Mouse (Mus musculus) urinary bladder, adult 2 months (tissue): ENCODE data around the gene Pim1. TPM values are rescaled to one million over a fixed set of nuclear protein-coding genes. Genes with fewer than 3 reads are reported as not detected.

Experiments used
- DNase-seq: peaks from one replicate; pipeline ENCODE4 v3.0.0; 2022; ENCODE audit warnings: low spot score
- polyA plus RNA-seq: library from polyadenylated mRNA; depleted of rRNA; stranded (reverse); fragments of >200 nt; gene quantifications from 2 replicates; pipeline ENCODE4 v1.2.3, GENCODE M21; 2012; rRNA removed

Gene Pim1
- polyA plus RNA-seq, 1 experiment, result 24.4 TPM

DNA sequence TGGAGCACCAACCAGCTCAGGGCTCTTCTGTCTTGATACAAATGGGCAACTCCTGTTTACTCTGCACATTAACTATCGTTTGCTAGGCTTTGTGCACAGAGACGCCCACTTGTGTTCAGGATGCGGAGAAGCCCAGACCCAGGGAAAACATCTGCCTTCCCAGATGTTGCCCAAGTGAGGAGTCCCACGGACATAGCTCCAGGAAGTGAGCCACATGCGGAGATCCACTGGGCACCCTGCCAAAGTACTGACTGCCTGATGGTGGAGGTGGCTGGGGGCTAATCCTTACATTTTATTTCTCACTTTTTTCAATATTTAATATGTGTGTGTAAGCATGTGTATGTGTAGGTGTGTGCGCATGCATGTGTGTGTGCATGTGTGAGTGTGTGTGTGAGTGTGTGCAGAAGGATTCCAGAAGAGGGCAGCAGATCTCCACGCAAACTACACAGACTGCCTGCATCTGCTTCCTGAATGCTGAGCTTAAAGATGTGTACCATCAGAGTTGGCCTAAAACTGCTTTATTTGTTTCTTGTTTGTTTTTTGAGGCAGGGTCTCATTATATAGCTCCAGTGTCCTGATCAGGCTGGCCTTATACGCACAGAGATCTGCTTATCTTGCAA lies 38.1 kb downstream of the Pim1 start:
- no peak for DNase-seq

DNA sequence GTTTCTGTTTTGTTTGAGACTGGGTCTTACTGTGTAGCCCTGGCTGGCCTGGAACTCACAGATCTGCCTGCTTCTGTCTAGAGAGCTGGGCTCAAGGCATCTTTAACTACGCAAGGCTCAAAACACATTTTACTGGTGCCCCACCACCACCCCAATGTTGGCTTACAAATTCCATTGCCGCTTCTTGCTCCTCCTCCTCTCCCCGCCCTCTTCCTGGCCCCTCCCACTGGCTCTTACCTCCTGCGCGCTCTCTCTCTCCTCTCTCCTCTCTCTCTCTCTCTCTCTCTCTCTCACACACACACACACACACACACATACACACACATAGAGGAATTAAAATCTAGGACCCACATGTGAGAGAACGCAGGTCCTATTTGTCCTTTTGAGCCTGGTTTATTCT lies 40.0 kb downstream of the Pim1 start:
- no peak for DNase-seq

DNA sequence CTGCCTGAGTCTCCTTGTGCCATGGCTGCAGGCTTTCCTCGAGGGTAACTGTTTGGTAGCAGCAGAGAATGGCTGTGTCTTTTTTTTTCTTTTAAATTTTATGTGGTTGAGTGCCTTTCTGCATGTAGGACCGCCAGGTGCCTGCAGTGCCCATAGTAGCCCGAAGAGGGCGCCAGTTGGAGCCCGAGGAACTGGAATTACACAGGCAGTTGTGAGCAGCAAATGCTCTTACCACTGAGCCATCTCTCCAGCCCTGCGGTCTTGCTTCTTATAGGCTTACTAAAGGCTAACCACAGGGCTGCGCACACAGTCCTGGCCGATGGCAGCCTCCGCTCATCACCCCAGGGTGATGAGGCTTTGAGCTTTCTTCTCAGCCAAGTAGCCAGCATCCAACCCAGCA lies 40.7 kb downstream of the Pim1 start:
- no peak for DNase-seq

DNA sequence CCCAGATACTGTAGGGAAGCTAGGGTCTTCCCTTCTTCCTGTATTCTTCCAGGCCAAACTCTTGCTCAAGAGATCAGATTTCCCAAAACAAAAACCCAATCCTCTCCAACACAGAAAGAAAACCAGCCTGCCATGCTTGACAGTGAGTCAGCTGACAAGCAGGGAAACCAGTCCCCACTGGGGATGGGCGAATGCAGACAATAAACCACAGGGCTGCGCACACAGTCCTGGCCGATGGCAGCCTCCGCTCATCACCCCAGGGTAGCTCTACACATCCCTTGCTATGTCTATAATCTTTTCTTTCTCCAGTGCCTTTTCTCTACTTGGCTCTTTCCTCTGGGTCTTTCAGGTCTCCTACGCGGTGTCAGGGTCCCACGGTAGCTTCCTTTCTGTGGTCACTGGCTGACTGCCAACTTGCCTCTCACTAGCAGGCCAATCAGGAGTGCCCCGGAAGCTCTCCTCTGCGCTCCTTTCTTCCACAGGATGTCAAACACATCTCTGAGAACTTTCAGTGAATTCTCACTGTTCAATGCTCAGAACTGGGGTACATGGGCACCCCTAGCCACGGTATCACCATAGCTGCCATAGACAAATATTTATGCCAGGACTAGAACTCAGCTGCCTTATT lies 41.3 kb downstream of the Pim1 start:
- DNase-seq, result no peak

DNA sequence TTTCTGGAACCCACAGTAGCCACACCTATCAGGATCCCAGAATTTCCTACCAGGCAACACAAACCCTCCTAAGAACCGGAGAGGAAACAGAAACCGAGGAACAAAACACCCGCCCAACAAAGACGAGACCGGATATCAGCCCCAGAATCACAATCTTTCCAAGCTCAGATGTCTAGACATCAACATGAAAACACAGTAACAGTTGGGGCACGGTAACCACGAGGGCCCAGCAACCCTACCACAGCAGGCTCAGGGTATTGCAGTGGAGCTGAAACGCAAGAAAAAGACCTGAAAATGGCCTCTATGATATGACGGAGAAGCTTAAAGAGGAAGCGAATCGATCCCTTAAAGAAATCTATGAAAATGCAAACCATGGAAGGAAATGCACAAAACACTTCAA lies 43.3 kb downstream of the Pim1 start:
- no peak for DNase-seq

DNA sequence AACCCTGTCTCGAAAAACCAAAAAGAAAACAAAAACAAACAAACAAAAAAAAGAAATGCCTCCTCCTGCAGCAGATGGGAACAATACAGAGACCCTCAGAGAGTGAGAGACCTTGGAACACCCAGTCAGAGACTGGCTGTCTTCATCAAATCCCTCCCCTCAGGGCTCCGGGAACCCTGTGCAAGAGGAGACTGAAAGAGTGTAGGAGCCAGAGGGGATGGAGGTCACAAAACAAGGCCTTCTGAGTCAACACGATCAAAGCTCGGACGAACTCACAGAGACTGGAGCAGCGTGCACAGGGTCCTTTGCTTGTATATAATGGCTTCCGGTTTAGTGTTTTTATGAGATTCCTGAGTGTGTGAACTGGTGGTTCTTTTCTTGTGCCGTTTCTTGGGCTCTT lies 49.9 kb downstream of the Pim1 start:
- no peak for DNase-seq

DNA sequence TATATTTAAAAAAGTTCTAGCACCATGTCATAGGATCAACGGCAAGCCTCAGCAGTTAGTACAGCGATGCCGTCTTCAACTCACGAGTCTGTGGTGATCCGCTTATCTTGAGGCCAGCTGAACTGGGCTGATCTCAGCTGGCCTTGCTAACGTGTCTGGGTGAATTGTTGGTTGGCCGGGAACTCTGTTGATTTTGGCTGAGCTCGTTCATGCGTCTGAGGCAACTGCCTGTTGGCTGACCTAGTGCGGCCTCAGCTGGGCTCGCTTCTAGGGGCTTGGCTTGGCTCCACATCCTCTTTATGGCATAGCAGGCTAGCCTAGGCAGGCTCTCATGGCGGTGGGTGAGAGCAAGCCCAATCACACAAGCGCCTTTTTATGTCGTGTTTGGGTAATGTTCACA lies 50.9 kb downstream of the Pim1 start:
- no peak for DNase-seq

DNA sequence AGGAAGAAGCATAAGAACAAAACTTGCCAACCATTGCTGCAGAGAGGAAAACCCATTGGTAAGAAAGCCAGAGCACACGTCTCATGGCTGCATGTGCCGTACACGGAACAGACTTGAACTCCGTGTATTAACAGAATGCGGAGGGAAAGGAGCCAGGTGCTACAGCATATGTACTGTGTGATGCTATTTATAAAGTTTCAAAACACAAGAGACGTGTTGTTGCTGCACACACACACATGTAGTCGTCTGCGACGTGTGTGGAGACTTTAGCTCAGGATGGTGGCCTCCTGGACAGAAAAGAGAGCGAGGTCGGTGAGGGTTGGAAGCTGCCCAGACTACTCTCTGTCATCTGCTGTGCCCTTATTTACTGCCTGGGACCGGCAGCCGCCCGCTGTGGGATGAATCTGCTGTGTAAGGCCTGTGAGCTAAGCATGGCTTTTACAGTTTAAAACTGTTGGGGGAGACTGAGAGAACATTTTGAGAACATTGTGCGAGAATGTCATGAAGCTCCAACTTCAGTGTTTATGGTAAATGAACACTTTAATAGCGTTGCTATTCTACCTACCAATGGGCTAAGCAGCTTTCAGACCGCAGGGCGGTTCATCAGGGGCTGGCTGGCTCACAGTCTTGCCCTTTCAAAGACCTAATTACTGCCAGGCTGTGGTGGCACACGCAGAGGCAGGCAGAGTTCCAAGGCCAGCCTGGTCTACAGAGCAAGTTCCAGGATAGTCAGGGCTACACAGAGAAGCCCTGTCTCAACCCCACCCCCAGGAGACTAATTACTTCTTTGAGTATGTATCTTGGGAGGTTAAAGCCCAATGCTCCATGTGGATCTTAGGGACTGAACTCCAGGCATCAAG lies 52.5 kb downstream of the Pim1 start:
- no peak for DNase-seq

DNA sequence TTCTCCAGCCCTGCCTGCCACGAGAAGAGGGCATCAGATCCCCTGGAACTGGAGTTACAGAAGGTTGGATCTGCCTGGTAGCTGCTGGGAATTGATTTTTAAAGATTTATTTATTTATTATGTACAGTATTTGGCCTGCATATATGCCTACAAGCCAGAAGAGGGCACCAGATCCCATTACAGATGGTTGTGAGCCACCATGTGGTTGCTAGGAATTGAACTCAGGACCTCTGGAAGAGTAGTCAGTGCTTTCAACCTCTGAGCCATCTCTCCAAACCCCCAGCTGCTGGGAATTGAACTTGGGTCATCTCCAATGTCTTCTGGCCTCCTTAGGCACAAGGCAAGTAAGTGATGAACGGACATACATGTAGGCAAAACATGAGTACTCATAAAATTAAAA lies 53.5 kb downstream of the Pim1 start:
- DNase-seq, result no peak

DNA sequence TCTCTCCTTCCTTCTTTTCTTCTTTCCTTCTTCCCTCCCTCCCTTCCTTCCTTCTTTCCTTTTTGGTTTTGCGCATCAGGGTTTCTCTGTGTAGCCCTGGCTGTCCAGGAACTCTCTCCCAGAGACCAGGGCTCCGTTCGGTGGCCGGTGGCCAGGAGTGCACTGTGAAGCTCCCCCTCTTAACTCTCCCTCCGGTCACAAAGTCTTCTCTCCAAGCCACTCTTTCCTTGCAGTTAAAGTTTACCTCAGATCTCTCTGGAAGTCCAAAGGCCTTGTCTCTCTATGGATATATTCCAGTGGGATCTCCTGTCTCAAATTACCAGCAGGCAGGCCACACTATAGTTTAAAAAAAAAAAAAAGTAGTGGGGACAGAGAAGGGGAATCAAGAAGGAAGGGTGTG lies 54.7 kb downstream of the Pim1 start:
- no peak for DNase-seq

Other genes starting within 250 kb of the Pim1 start
- 27.9 and 31.3 TPM in 2 replicates for gene Ppil1, start 226.6 kb upstream of the Pim1 start, polyA plus RNA-seq
- gene BC004004, start 222.0 kb upstream of the Pim1 start, polyA plus RNA-seq, result 94.6 and 101 TPM in 2 replicates
- gene Pi16, start 173.1 kb upstream of the Pim1 start, polyA plus RNA-seq, result 405 and 508 TPM in 2 replicates
- gene Mtch1, start 142.8 kb upstream of the Pim1 start, polyA plus RNA-seq, result 263 and 279 TPM in 2 replicates
- gene Fgd2, start 129.8 kb upstream of the Pim1 start, polyA plus RNA-seq, result 19.0 and 26.4 TPM in 2 replicates
- gene Gm17657, start 58.9 kb downstream of the Pim1 start, polyA plus RNA-seq, result not detected in 2 replicates
- 13.5 and 14.1 TPM in 2 replicates for gene Tbc1d22b, start 59.0 kb downstream of the Pim1 start, polyA plus RNA-seq
- 0.14 and 0.21 TPM in 2 replicates for gene Tmem217, start 61.6 kb downstream of the Pim1 start, polyA plus RNA-seq
- gene Rnf8, start 124.0 kb downstream of the Pim1 start, polyA plus RNA-seq, result 31.7 and 35.6 TPM in 2 replicates
- 1.7 and 1.8 TPM in 2 replicates for gene Gm28043, start 124.1 kb downstream of the Pim1 start, polyA plus RNA-seq
- 45.2 and 45.8 TPM in 2 replicates for gene Cmtr1, start 169.8 kb downstream of the Pim1 start, polyA plus RNA-seq
- gene Ccdc167, start 226.3 kb downstream of the Pim1 start, polyA plus RNA-seq, result 11.2 and 11.3 TPM in 2 replicates